Mouse (Mus musculus): ENCODE measurements around the gene Inpp4b. TPM values are rescaled to one million over a fixed set of nuclear protein-coding genes. Genes with fewer than 3 reads are reported as not detected.

Inpp4b gene
- polyA plus RNA-seq, 1 experiment from 2014 or later, result 10.6 TPM

GRCm38 (mm10) chr8:81635912-81636583 is 293.7 kb downstream of the Inpp4b start:
- no peak overlapping the region for H3K4me3 ChIP-seq (replicated peaks)
- no peak for ATAC-seq (ENCODE audit: low FRiP score)
- no peak overlapping the region for H3K4me2 ChIP-seq
- no peaks in the 10 kb centered on the region for H3K27me3 ChIP-seq (replicated peaks)
- no peak overlapping the region for H3K9ac ChIP-seq (replicated peaks)
- H3K4me1 ChIP-seq, result no peaks in the 10 kb centered on the region
- WGBS, result 97% methylated on average over 2 of the region's 2 CpGs
- H3K9me3 ChIP-seq (replicated peaks), result no peaks in the 10 kb centered on the region
- H3K27ac ChIP-seq (replicated peaks), result no peak overlapping the region
- no peaks in the 10 kb centered on the region for H3K36me3 ChIP-seq

GRCm38 (mm10) chr8:81638478-81638877 is 296.1 kb downstream of the Inpp4b start:
- no peaks in the 10 kb centered on the region for H3K36me3 ChIP-seq
- no peak overlapping the region for H3K9ac ChIP-seq (replicated peaks)
- WGBS, result 91% methylated on average over 3 of the region's 3 CpGs
- no peaks in the 10 kb centered on the region for H3K27me3 ChIP-seq (replicated peaks)
- H3K4me3 ChIP-seq (replicated peaks), result no peak overlapping the region
- no peak overlapping the region for H3K27ac ChIP-seq (replicated peaks)
- ATAC-seq (ENCODE audit: low FRiP score), result no peak
- no peaks in the 10 kb centered on the region for H3K9me3 ChIP-seq (replicated peaks)
- H3K4me2 ChIP-seq, result no peak overlapping the region
- H3K4me1 ChIP-seq, result no peaks in the 10 kb centered on the region

- H3K4me1 ChIP-seq, result no peaks in the 10 kb centered on the region
- no peak overlapping the region for H3K4me2 ChIP-seq
- WGBS, result 81% methylated on average over 4 of the region's 4 CpGs
- ATAC-seq (ENCODE audit: low FRiP score), result no peak
- no peak overlapping the region for H3K4me3 ChIP-seq (replicated peaks)
- H3K27me3 ChIP-seq (replicated peaks), result no peaks in the 10 kb centered on the region
- no peak overlapping the region for H3K27ac ChIP-seq (replicated peaks)
- H3K36me3 ChIP-seq, result no peaks in the 10 kb centered on the region
- H3K9ac ChIP-seq (replicated peaks), result no peak overlapping the region
- no peaks in the 10 kb centered on the region for H3K9me3 ChIP-seq (replicated peaks)
These were observed 297.5 kb downstream of the Inpp4b start for GRCm38 (mm10) chr8:81639820-81640219.

- H3K9me3 ChIP-seq (replicated peaks), result no peaks in the 10 kb centered on the region
- WGBS, result 90% methylated on average over 4 of the region's 4 CpGs
- no peaks in the 10 kb centered on the region for H3K27me3 ChIP-seq (replicated peaks)
- H3K4me3 ChIP-seq (replicated peaks), result no peak overlapping the region
- no peak overlapping the region for H3K27ac ChIP-seq (replicated peaks)
- H3K36me3 ChIP-seq, result no peaks in the 10 kb centered on the region
- no peak for ATAC-seq (ENCODE audit: low FRiP score)
- H3K9ac ChIP-seq (replicated peaks), result no peak overlapping the region
- no peak overlapping the region for H3K4me2 ChIP-seq
- H3K4me1 ChIP-seq, result no peaks in the 10 kb centered on the region
These were observed 300.7 kb downstream of the Inpp4b start for GRCm38 (mm10) chr8:81643030-81643429.

- no peaks in the 10 kb centered on the region for H3K36me3 ChIP-seq
- no peak overlapping the region for H3K9ac ChIP-seq (replicated peaks)
- H3K27ac ChIP-seq (replicated peaks), result no peak overlapping the region
- no peak overlapping the region for H3K4me3 ChIP-seq (replicated peaks)
- no peaks in the 10 kb centered on the region for H3K9me3 ChIP-seq (replicated peaks)
- no peaks in the 10 kb centered on the region for H3K27me3 ChIP-seq (replicated peaks)
- H3K4me2 ChIP-seq, result no peak overlapping the region
- peaks cover 2% of the 10 kb centered on the region; the same call in 1 of the 2 replicates for H3K4me1 ChIP-seq
- ATAC-seq (ENCODE audit: low FRiP score), result no peak
These were observed 349.8 kb downstream of the Inpp4b start for GRCm38 (mm10) chr8:81692167-81692566.

GRCm38 (mm10) chr8:81694893-81695292 is 352.5 kb downstream of the Inpp4b start:
- Histone ChIP-seq H3K4me1 (peaks cover 2% of the 10 kb centered on the region; the same call in 1 of the 2 replicates), H3K27me3 (replicated peaks) (no peaks in the 10 kb centered on the region), H3K9me3 (replicated peaks) (no peaks in the 10 kb centered on the region), H3K4me2 (no peak overlapping the region), H3K36me3 (no peaks in the 10 kb centered on the region), H3K27ac (replicated peaks) (no peak overlapping the region), H3K4me3 (replicated peaks) (no peak overlapping the region), H3K9ac (replicated peaks) (no peak overlapping the region)
- 35% methylated on average over 2 of the region's 2 CpGs for WGBS
- no peak for ATAC-seq (ENCODE audit: low FRiP score)

GRCm38 (mm10) chr8:81702038-81702437 is 359.7 kb downstream of the Inpp4b start:
- H3K4me3 ChIP-seq (replicated peaks), result no peak overlapping the region
- ATAC-seq (ENCODE audit: low FRiP score), result no peak
- H3K4me1 ChIP-seq, result no peaks in the 10 kb centered on the region
- no peaks in the 10 kb centered on the region for H3K27me3 ChIP-seq (replicated peaks)
- no peak overlapping the region for H3K9ac ChIP-seq (replicated peaks)
- 78% methylated on average over 1 of the region's 1 CpGs for WGBS
- H3K9me3 ChIP-seq (replicated peaks), result no peaks in the 10 kb centered on the region
- no peak overlapping the region for H3K4me2 ChIP-seq
- no peak overlapping the region for H3K27ac ChIP-seq (replicated peaks)
- no peaks in the 10 kb centered on the region for H3K36me3 ChIP-seq

- 81% methylated on average over 3 of the region's 3 CpGs for WGBS
- Histone ChIP-seq H3K9me3 (replicated peaks) (no peaks in the 10 kb centered on the region), H3K27ac (replicated peaks) (no peak overlapping the region), H3K9ac (replicated peaks) (no peak overlapping the region), H3K27me3 (replicated peaks) (no peaks in the 10 kb centered on the region), H3K4me2 (no peak overlapping the region), H3K36me3 (no peaks in the 10 kb centered on the region), H3K4me1 (no peaks in the 10 kb centered on the region), H3K4me3 (replicated peaks) (no peak overlapping the region)
- no peak for ATAC-seq (ENCODE audit: low FRiP score)
These were observed 361.4 kb downstream of the Inpp4b start for GRCm38 (mm10) chr8:81703571-81704365.

- Histone ChIP-seq H3K4me3 (replicated peaks) (no peak overlapping the region), H3K27me3 (replicated peaks) (no peaks in the 10 kb centered on the region), H3K27ac (replicated peaks) (no peak overlapping the region), H3K9ac (replicated peaks) (no peak overlapping the region), H3K4me2 (no peak overlapping the region), H3K36me3 (no peaks in the 10 kb centered on the region), H3K9me3 (replicated peaks) (no peaks in the 10 kb centered on the region), H3K4me1 (no peaks in the 10 kb centered on the region)
- ATAC-seq (ENCODE audit: low FRiP score), result no peak
- 58% methylated on average over 1 of the region's 1 CpGs for WGBS
These were observed 365.1 kb downstream of the Inpp4b start for GRCm38 (mm10) chr8:81707436-81707835.

GRCm38 (mm10) chr8:81731332-81731731 is 389.0 kb downstream of the Inpp4b start:
- H3K27me3 ChIP-seq (replicated peaks), result no peaks in the 10 kb centered on the region
- ATAC-seq (ENCODE audit: low FRiP score), result no peak
- H3K4me2 ChIP-seq, result no peak overlapping the region
- no peak overlapping the region for H3K27ac ChIP-seq (replicated peaks)
- no peak overlapping the region for H3K4me3 ChIP-seq (replicated peaks)
- no peaks in the 10 kb centered on the region for H3K4me1 ChIP-seq
- no peaks in the 10 kb centered on the region for H3K9me3 ChIP-seq (replicated peaks)
- H3K9ac ChIP-seq (replicated peaks), result no peak overlapping the region
- no peaks in the 10 kb centered on the region for H3K36me3 ChIP-seq

- no peaks in the 10 kb centered on the region for H3K9me3 ChIP-seq (replicated peaks)
- WGBS, result 87% methylated on average over 2 of the region's 2 CpGs
- no peaks in the 10 kb centered on the region for H3K36me3 ChIP-seq
- no peaks in the 10 kb centered on the region for H3K27me3 ChIP-seq (replicated peaks)
- no peaks in the 10 kb centered on the region for H3K4me1 ChIP-seq
- no peak overlapping the region for H3K27ac ChIP-seq (replicated peaks)
- H3K4me2 ChIP-seq, result no peak overlapping the region
- no peak overlapping the region for H3K9ac ChIP-seq (replicated peaks)
- no peak overlapping the region for H3K4me3 ChIP-seq (replicated peaks)
- no peak for ATAC-seq (ENCODE audit: low FRiP score)
These were observed 393.3 kb downstream of the Inpp4b start for GRCm38 (mm10) chr8:81735655-81736054.

- H3K27ac ChIP-seq (replicated peaks), result no peak overlapping the region
- no peaks in the 10 kb centered on the region for H3K36me3 ChIP-seq
- H3K4me2 ChIP-seq, result no peak overlapping the region
- ATAC-seq (ENCODE audit: low FRiP score), result no peak
- no peak overlapping the region for H3K9ac ChIP-seq (replicated peaks)
- H3K27me3 ChIP-seq (replicated peaks), result no peaks in the 10 kb centered on the region
- no peaks in the 10 kb centered on the region for H3K9me3 ChIP-seq (replicated peaks)
- H3K4me1 ChIP-seq, result no peaks in the 10 kb centered on the region
- H3K4me3 ChIP-seq (replicated peaks), result no peak overlapping the region
- WGBS, result 100% methylated on average over 1 of the region's 1 CpGs
These were observed 393.7 kb downstream of the Inpp4b start for GRCm38 (mm10) chr8:81736103-81736502.
